Mouse (Mus musculus) midbrain, embryonic 11.5 days (tissue): ENCODE data around the gene Stard8. TPM values are rescaled to one million over a fixed set of nuclear protein-coding genes. Genes with fewer than 3 reads are reported as not detected.

Source experiments
- ATAC-seq: fragments of 200-750 bp; cut with Nextera tagmentation; 2 replicates; pipeline ENCODE4 v1.8.0; 2017; ENCODE audit warnings: moderate TSS enrichment, moderate library complexity; ENCODE audit not compliant: low FRiP score
- DNase-seq: peaks from one replicate; pipeline ENCODE4 v3.0.0; 2015; ENCODE audit warnings: low spot score; ENCODE audit errors: missing footprints
- H3K27ac ChIP-seq: fragments of 300-500 bp; sonication (generic); 2 replicates; pipeline ENCODE4 v1.5.1; 2014; ENCODE audit warnings: low read depth, low read length
- H3K27me3 ChIP-seq: fragments of 300-500 bp; sonication (generic); 2 replicates; pipeline ENCODE4 v1.6.1; 2014; ENCODE audit warnings: mild to moderate bottlenecking, low read length, moderate library complexity, mixed read lengths; ENCODE audit not compliant: control insufficient read depth, insufficient read depth
- H3K36me3 ChIP-seq: fragments of 300-500 bp; sonication (generic); 2 replicates; pipeline ENCODE4 v1.6.1; 2014; ENCODE audit warnings: mild to moderate bottlenecking, low read length, moderate library complexity, mixed read lengths; ENCODE audit not compliant: control insufficient read depth, insufficient read depth
- H3K4me1 ChIP-seq: fragments of 300-500 bp; sonication (generic); 2 replicates; pipeline ENCODE4 v1.6.1; 2014; ENCODE audit warnings: low read length; ENCODE audit not compliant: control insufficient read depth, insufficient read depth
- H3K4me2 ChIP-seq: fragments of 300-500 bp; sonication (generic); 2 replicates; pipeline ENCODE4 v1.6.1; 2014; ENCODE audit warnings: mild to moderate bottlenecking, moderate library complexity
- H3K4me3 ChIP-seq: fragments of 300-500 bp; sonication (generic); 2 replicates; pipeline ENCODE4 v1.5.1; 2014; ENCODE audit warnings: low read depth, low read length
- H3K9ac ChIP-seq: fragments of 300-500 bp; sonication (generic); 2 replicates; pipeline ENCODE4 v1.6.1; 2014; ENCODE audit warnings: low read length
- H3K9me3 ChIP-seq: fragments of 300-500 bp; sonication (generic); 2 replicates; pipeline ENCODE4 v1.6.1; 2016; ENCODE audit warnings: low read length; ENCODE audit not compliant: control insufficient read depth
- WGBS: fragments of 180-500 bp; shearing (Covaris S2); extraction: QIAGEN DNeasy Blood & Tissue Kit; methylation state at CpG from one replicate; pipeline ENCODE4 v1.1.7; 2014; 5-methylcytosine and 5-hydroxymethylcytosine counted together
- polyA plus RNA-seq: library from polyadenylated mRNA; unstranded; fragments of >200 nt; fragmentation: Nextera tagmentation; extraction: Ambion mirVana; gene quantifications from 2 replicates; pipeline ENCODE4 v1.2.1, GENCODE M21; 2014

Stard8 gene
- polyA plus RNA-seq, 1 experiment from 2014 or later: 7.2 TPM

DNA sequence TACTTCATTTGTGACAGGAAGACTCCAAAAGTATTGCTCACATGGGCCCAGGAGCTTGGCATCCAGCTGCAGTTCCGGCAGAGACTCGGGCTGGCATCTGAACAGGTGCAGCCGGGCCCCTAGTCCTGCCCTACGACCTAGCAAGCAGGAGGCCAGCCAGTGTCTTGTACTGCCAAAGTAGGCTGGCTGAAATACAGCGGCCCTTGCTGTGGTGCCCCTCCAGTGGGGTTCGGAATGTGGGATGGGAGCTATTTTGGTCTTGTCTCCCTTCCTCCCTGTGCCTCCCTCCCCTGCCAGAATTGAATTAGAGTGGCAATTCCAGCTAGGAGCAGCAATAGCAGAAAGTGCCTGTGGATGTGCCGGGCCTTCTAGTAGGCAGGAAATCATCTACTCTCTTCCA, 51.5 kb downstream of the Stard8 start:
- no peak for ATAC-seq
- no peak overlapping the region for H3K4me3 ChIP-seq
- H3K9ac ChIP-seq: no peak overlapping the region
- H3K36me3 ChIP-seq: no peaks in the 10 kb centered on the region
- no peaks in the 10 kb centered on the region for H3K4me1 ChIP-seq
- H3K9me3 ChIP-seq: no peaks in the 10 kb centered on the region
- H3K27ac ChIP-seq: no peak overlapping the region
- DNase-seq: no peak
- WGBS: 87% methylated on average over 7 of the region's 7 CpGs
- H3K27me3 ChIP-seq: no peaks in the 10 kb centered on the region; the same call in 1 of the 2 replicates
- H3K4me2 ChIP-seq: no peak overlapping the region

GRCm38 (mm10) chrX:99057772-99058440, 54.9 kb downstream of the Stard8 start:
- H3K4me2 ChIP-seq: no peak overlapping the region
- DNase-seq (no peak), ATAC-seq (no peak)
- peaks cover 2% of the 10 kb centered on the region; the same call in 1 of the 2 replicates for H3K27me3 ChIP-seq
- H3K36me3 ChIP-seq: no peaks in the 10 kb centered on the region
- no peaks in the 10 kb centered on the region for H3K4me1 ChIP-seq
- 65% methylated on average over 6 of the region's 6 CpGs for WGBS
- H3K4me3 ChIP-seq: no peak overlapping the region
- no peak overlapping the region for H3K9ac ChIP-seq
- H3K9me3 ChIP-seq: no peaks in the 10 kb centered on the region
- H3K27ac ChIP-seq: no peak overlapping the region

GRCm38 (mm10) chrX:99059119-99059518, 56.1 kb downstream of the Stard8 start:
- peaks cover 2% of the 10 kb centered on the region; the same call in 1 of the 2 replicates for H3K27me3 ChIP-seq
- DNase-seq (no peak), ATAC-seq (no peak)

DNA sequence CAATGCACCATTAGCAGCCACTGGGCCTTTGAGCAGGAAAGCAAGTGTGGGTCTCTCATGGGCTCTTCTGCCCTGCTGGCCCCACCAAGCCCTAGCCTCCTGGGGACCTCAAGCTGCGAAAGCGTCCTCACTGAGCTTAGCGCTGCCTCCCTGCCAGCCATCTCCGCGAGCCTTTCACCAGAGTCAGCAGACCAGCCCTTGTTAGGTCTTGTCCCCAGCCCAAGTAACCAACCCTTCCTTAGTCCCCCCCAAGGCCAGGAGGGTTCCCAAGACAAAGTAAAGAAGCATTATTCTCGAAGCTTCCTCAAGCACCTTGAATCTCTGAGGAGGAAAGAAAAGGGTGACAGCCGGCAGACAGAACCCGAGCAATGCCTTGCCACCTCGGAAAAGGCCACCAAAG, 62.5 kb downstream of the Stard8 start:
- 86% methylated on average over 9 of the region's 9 CpGs for WGBS
- Histone ChIP-seq H3K27me3 (0 out of 2 replicates have a peak, but pooled peaks cover 2% of the 10 kb centered on the region), H3K36me3 (no peaks in the 10 kb centered on the region), H3K27ac (no peak overlapping the region), H3K4me1 (no peaks in the 10 kb centered on the region), H3K9me3 (no peaks in the 10 kb centered on the region), H3K9ac (no peak overlapping the region), H3K4me3 (no peak overlapping the region), H3K4me2 (no peak overlapping the region)
- DNase-seq (no peak), ATAC-seq (no peak)

More at GRCm38 (mm10) chrX:99059119-99059518, 56.1 kb downstream of the Stard8 start:
- WGBS: 54% methylated on average over 4 of the region's 4 CpGs
- Histone ChIP-seq H3K9ac (no peak overlapping the region), H3K4me3 (no peak overlapping the region), H3K27ac (no peak overlapping the region), H3K36me3 (no peaks in the 10 kb centered on the region), H3K9me3 (no peaks in the 10 kb centered on the region), H3K4me1 (no peaks in the 10 kb centered on the region), H3K4me2 (no peak overlapping the region)

GRCm38 (mm10) chrX:99066550-99066949, 63.5 kb downstream of the Stard8 start:
- DNase-seq: no peak
- Histone ChIP-seq H3K9me3 (no peaks in the 10 kb centered on the region), H3K4me3 (no peak overlapping the region), H3K9ac (no peak overlapping the region), H3K36me3 (no peaks in the 10 kb centered on the region), H3K4me2 (no peak overlapping the region), H3K27ac (no peak overlapping the region), H3K27me3 (peaks cover 5% of the 10 kb centered on the region; the same call in 1 of the 2 replicates), H3K4me1 (no peaks in the 10 kb centered on the region)
- 85% methylated on average over 9 of the region's 9 CpGs for WGBS
- no peak for ATAC-seq

- Histone ChIP-seq H3K9ac (no peak overlapping the region), H3K36me3 (no peaks in the 10 kb centered on the region), H3K27ac (no peak overlapping the region), H3K4me3 (no peak overlapping the region), H3K27me3 (peaks cover 5% of the 10 kb centered on the region; the same call in 1 of the 2 replicates), H3K9me3 (no peaks in the 10 kb centered on the region), H3K4me1 (no peaks in the 10 kb centered on the region), H3K4me2 (no peak overlapping the region)
- 78% methylated on average over 7 of the region's 7 CpGs for WGBS
- ATAC-seq (no peak), DNase-seq (no peak)
Measured at GRCm38 (mm10) chrX:99067232-99067631, 64.2 kb downstream of the Stard8 start.

DNA sequence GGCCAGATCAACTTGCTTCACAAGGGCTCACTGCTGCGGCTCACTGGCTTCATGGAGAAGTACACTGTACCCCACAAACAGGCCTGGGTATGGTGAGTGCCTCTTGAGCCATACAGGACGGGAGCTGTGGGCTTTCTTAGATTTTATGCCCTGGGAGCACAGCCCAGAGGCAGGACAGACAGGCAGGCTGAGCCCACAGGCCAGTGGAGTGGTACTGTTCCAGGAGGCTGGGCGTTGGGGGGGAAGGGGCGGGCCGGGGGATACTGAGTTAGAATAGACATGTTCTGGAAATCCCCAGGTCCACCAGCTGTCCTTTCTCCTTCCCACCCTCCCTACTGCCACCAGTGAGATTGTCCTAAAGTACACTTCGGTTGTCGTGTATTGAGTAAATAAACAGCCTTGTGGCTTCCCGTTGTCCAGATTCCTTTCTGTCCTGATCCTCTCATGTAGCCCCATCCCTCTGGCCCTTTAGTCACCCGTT, 64.7 kb downstream of the Stard8 start:
- Histone ChIP-seq H3K4me1 (no peaks in the 10 kb centered on the region), H3K9me3 (no peaks in the 10 kb centered on the region), H3K27me3 (peaks cover 5% of the 10 kb centered on the region), H3K36me3 (no peaks in the 10 kb centered on the region), H3K9ac (no peak overlapping the region), H3K4me2 (no peak overlapping the region), H3K27ac (no peak overlapping the region), H3K4me3 (no peak overlapping the region)
- ATAC-seq (no peak), DNase-seq (no peak)
- 74% methylated on average over 9 of the region's 9 CpGs for WGBS

DNA sequence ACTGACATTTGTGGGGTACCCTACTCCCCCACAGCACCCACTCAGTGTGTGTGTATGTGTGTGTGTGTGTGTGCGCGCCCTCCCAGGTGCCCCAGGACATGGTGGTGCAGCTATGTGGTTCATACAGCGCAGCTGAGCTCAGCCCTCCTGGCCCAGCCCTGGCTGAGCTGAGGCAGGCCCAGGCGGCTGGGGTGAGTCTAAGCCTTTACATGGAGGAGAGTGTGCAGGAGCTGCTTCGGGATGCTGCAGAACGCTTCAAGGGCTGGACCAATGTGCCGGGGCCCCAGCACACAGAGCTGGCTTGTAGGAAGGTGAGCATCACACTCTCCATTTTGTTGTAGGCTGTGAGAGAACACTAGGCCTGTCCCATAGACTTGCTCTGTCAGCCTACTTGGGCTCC, 68.1 kb downstream of the Stard8 start:
- no peaks in the 10 kb centered on the region for H3K4me1 ChIP-seq
- 92% methylated on average over 7 of the region's 7 CpGs for WGBS
- no peaks in the 10 kb centered on the region for H3K36me3 ChIP-seq
- H3K27me3 ChIP-seq: peaks cover 3% of the 10 kb centered on the region
- no peak overlapping the region for H3K4me3 ChIP-seq
- no peak overlapping the region for H3K27ac ChIP-seq
- H3K9ac ChIP-seq: no peak overlapping the region
- no peak for DNase-seq
- ATAC-seq: no peak
- no peak overlapping the region for H3K4me2 ChIP-seq
- H3K9me3 ChIP-seq: no peaks in the 10 kb centered on the region

GRCm38 (mm10) chrX:99072596-99072995, 69.5 kb downstream of the Stard8 start:
- no peak overlapping the region for H3K9ac ChIP-seq
- ATAC-seq: no peak

More at GRCm38 (mm10) chrX:99072596-99072995, 69.5 kb downstream of the Stard8 start:
- no peak overlapping the region for H3K27ac ChIP-seq
- 90% methylated on average over 13 of the region's 13 CpGs for WGBS
- DNase-seq: no peak
- no peaks in the 10 kb centered on the region for H3K36me3 ChIP-seq
- no peak overlapping the region for H3K4me3 ChIP-seq
- no peaks in the 10 kb centered on the region for H3K4me1 ChIP-seq
- H3K4me2 ChIP-seq: no peak overlapping the region
- no peaks in the 10 kb centered on the region for H3K9me3 ChIP-seq
- peaks cover 3% of the 10 kb centered on the region for H3K27me3 ChIP-seq
